Mouse (Mus musculus): ENCODE measurements around the gene Acsl6.

Gene Acsl6

DNA sequence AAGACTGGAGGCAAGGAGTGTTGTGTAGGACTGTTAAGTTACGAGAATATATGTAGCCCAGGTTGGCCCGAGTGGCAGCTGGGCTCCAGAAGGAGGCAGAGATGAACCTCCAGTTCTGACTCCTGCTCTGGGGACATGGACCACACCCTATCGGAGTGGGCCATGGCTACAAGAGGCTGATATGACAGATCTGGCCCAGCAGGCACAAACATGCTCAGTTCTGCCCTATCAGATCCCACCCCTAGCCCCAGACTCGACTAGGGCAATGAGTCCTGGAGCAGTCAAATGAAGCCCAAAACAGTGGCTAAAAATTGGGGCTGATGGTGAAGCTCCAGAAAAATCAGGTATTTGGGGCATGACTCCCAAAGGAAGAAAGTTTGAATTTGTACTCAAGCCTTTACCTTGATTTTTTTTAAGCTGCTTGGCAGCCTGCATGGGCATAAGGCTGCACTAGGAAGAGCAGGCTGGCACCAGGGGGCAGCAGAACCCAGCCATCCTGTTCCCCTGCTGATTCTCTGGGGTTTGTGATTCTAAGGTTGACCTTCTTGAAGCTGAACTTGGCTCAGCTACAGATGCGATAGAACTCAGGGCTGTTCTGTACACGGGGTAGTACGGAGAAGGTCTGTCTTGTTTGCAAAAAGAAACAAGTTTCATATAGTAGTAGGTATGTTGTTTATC is 3.7 kb downstream of the Acsl6 start:
- peak; percentile 88 for DNase-seq (ENCODE audit: low read depth, low spot score)

DNA sequence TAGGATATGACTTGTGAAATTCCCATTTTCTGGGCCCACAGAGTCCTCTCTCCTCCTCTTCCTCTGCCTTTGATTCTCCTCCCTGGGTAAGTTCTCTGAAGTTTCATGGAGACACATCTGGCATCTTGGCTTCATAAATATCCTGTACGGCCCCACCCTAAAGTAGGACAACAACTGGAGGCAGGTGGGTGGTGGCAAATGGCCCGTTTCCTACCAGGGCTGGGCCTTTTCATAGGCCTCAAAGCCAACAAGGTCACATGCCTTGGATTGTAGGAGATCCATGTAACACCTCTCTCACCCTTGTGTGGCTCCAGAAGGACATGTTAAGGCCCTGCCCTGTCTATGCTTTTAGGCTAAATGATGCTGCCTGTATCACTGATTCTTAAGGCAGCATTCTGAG is 7.0 kb downstream of the Acsl6 start:
- DNase-seq (ENCODE audit: low read depth, low spot score): no peak

DNA sequence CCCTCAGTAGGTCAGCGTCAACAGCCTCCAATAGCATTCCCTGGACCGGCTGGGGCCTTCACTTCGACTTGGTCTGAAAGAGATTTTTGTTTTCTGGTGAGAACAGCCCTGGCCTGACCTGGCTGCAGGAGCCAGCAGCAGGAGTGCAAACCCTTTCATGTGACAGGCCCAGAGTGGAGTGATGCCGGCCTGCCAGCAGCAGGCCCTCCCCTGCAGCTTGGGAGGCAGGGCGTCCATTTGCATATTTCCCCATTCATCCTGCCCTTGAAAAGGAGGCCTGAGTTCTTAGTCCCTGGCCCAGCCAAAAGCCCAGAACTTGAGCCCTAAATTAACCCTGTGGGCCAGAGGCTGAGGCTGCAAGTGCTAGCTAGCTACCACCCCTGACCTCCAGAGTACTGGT is 8.4 kb downstream of the Acsl6 start:
- peak; percentile 76 for DNase-seq (ENCODE audit: low read depth, low spot score)

DNA sequence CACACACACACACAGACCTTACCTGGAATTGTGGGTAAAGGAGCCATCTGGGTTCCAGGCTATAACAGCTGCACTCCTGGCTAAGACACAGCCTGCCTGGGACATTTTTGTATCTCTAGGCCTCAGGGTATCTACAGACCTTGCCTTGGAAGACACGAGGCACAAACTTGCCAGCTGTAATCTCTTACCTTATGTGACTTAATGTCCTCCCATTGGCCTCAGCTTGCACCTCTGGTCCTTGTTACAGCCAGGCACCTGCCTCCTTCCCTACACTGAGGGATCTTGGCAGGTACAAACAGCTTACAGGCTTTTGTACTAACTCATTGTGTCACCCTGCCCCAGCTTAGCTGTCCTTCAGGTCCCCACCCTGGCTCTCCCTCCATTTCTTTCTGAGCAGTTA is 9.0 kb downstream of the Acsl6 start:
- DNase-seq (ENCODE audit: low read depth, low spot score): no peak

DNA sequence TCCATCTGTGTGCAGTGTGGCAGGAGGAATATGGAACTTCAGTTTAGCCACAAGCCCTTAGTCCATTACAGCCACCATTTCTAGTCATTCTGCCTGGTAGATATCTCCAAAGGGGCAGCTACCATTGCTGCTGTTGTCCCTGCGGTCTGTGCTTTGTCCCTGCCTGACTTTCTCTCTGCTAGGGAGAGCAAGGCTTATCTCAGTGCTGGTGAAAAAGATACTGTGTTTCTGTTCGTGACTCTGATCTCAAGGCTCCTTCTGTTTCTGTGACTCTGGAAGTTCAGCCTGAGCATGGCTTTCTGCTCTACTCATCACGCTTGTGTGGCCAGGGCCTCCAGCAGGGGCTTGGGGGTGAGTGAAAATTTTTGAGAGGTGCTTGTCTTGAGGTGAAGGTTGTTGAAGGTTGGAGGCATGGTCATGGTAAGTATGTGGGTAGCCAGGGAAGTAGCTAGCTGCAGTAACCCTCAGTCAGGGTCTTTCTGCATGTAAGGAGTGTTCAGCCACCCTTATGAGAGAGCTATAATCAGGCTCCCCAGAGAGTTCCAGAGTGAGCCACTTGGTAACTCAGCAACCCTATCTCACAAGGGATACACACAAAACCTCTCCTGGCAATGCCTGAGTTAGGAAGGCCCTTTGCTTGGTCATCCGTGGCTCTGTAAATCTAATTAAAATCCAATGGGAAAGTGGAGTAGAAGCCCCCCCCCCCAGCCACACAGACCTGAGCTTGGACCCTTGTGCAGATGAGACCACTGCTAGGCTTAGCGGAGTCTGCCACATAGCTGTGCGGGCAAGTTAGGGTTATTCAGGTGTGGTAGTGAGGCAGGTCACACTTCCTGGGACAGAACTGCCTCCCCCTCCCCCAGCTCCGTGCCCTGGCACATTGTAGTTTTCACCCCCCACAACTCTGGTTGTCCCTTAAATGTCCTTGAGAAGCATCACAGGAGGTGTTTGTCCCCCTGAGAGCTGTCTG is 10.1 kb downstream of the Acsl6 start:
- DNase-seq (ENCODE audit: low read depth, low spot score): no peak

DNA sequence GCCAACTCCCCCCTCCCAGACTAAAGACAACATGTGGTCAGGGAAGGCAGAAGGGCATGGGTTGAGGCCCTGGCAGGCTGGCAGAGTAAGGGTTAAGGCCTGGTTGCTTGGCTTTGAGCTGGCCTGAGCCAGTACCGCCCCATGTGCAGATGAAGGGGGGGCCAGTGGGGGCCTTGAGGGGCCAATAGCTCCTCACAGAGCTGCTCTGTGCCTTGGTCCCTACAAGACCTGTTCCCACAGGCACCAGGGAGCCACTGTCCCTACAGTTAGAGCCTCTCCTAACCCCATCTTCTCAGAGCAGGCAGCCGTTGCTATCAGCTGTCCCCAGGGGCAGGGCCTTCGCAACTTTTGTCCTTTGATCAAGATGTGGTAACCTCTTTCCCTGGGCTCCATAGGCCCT is 11.1 kb downstream of the Acsl6 start:
- DNase-seq (ENCODE audit: low read depth, low spot score): no peak

DNA sequence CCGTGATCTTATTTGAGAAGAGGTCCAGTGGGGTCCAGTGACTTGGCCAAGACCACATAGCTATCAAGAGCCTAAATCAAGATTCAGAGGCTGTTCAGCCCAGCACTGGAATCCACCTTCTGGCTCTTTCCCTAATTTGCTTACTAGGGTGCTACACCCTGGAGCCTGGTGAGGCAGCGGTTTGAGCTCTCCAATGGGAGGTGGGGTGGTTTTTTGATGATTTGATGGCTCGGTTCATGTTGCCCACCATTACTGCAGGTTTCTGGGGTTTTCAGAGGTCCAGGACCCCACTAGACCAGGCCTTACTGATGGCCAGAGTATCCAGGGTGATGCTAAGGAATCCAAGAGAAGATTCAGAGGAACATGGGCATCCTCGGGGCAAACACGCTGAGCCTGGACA is 11.7 kb downstream of the Acsl6 start:
- DNase-seq (ENCODE audit: low read depth, low spot score): no peak

DNA sequence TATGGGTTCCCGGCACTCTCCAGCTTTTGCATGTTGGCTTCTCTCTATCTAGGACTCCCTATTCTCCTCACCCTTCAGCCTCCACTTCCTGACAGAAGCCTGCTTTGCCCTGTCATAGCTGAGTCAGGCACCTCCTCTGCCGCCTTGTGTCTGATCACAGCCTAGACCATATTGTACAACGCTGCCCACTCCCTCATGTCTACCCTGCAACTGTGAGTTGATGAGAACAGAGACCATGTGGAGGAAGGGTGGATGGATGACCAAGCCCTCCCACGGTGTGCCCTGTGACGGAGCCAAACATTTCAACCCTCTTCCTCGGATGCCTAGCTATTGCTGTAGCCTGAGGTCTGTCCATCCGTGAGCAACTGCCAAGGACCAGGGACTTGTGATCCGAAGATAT is 13.8 kb downstream of the Acsl6 start:
- peak; percentile 82 for DNase-seq (ENCODE audit: low read depth, low spot score)

DNA sequence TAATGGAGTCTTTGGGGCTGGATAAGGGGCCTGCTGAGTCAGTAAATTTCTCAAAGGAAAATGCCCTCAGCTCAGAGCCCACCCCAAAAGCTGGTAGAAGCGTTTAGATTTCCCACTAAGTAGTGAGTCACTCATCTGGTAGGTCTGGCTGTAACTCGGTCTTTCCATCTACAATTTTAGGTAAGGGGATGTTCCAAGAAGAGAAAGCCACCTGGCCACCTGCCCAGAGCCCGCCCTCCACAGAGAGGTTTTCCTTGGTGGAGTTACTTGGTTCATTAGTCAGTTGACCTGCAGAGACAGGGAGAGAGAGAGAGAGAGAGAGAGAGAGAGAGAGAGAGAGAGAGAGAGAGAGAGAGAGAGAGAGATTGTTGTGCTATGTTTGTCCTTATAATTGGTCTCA is 14.2 kb downstream of the Acsl6 start:
- DNase-seq (ENCODE audit: low read depth, low spot score): no peak

DNA sequence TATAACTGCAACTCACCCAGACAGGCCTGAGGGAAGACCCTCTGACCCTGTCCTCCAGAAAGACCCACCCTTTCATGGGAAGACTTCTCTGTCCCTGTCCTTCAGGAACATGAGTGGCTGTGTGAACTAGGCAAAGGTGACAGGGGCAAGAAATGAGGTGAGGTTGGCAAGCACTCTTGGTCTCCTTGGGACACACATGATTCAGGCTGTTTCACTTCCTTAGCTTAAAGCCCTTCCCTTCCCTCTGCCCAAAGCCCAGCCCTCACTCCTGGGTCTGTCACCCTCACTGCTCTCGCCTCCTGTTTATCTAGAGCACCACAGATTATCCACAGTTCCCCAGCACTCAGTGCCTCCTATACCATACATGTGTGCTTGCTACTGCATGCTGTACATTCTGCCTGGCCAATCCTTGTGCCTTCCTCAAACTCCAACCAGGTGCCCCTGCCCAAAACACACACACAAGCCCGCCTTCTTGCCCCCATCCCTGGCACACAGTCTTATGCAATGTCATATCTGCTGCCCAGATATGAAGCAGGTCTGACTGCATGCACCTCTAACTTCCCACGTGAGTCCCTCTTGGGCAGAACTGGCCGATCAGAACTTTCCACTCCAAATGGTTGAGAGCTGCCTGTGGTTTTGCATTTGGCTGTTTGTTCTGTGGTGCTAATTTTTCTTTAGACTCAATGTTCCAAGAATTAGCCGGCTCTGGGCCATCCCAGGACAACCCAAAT is 18.4 kb downstream of the Acsl6 start:
- DNase-seq (ENCODE audit: low read depth, low spot score): no peak

DNA sequence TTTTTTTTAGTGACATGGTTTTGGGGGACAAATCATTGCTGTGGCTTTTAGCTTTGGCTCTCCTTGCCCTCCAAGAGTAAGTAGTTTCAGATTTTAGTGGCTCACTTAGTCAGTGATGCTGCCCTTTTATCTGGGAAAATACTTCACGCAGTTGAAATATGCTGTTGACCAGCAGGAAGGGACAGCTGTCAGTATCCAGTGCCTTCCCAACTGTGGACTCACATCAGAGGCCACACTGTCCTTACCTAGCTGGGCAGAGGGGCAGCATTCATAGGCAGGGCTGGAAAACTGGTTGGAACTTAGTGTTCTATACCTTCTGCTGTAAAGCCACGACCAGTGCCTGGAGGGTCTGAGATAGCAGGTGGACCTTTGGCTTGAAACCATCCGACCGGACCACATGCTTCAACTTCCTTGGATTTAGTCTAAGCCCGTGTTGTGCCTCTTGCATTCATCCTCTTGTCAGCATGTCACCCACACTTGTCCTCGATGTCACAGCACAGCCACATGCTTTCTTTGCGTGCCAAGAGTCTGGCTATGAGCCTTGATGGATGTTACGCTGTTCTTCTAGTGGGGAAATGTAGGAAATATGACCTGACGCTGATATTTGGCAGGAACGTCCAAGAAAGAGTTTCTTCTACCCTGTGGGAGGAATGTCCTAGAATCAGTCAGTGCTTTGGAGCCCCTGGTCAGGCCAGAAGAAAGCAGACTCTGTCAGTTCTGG is 28.0 kb downstream of the Acsl6 start:
- no peak for DNase-seq (ENCODE audit: low read depth, low spot score)

DNA sequence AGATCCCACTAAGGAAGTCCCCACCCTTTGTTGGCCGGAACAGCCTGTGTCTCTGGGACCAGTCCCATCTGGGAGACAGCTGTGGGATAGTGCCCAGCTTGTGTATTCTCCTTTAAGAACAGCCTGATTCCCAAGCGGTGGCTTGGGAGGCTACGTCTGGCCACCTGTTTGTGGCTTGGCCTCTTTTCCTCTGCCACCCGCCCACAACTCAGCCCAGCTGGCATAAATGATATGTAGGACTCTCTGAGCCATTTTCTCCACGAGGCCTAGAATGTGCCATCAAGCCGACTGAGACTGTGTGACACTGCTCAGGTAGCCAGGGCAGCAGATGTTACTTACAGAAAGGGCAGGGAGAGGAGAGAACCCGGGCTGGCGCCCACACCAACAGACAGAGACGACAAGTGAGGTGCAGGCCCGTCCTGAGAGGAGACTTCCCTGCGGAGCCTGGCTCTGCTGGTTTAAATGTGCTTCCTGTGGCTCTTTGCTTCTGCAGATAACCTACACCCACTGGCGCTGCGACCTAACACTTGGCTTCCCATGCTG is 32.6 kb downstream of the Acsl6 start:
- DNase-seq (ENCODE audit: low read depth, low spot score): peak; percentile 92

DNA sequence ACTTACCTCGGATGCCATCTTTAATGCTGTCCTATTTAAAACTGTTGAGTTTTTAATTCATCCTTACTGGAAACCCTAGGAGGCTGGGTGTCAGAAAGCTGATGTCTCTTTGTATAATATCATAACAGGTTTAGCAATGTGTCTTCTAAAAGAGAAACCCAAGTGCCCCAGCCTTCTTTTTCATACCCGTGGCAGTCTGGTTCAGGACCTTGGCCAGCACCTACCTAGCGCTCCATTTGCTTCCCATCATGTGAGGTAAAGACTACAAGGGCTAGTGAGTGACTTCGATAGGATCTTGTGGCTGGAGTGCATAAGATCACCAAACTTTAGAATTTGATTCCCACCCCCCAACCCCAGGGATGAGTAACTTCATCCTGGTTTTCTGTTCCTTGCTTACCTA is 40.1 kb downstream of the Acsl6 start:
- no peak for DNase-seq (ENCODE audit: low read depth, low spot score)

DNA sequence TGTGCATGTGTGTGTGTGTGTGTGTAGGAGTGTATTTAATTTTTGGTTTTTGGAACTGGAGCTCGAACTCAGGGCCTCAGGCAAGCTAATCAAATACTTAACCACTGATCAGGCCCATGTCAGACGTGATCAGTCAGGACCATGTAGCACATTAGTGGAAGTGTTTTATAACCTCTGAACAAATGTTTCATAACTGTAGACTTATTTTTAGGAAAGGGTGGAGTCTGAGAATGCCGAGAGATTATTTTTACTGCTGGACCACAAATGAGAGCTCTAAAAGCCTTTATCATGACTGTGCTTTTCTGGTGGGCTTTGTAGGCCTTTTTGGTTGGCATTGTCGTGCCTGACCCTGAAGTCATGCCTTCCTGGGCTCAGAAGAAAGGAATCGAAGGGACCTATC is 48.1 kb downstream of the Acsl6 start:
- no peak for DNase-seq (ENCODE audit: low read depth, low spot score)

DNA sequence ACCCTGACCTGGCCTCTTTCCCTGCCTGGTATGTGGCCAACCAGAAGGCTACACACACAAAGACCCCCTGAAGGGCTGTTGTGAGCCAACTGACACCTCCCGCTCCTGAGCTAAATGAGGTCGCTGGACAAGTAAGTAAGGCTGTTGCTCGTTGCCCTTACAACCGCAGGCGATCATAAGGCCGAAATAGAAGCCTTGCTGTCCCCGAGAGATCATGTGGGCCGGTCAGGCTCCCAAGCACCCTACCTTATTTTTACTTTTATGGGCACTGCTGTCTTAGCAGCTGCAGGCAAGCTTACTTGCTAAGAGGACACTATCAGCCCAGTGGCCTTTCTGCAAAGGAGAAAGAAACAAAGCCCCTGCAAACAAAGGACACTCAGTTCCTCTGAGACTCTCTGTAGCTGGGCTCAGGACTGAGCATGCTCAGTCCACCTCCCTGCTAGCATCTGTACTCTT is 49.6 kb downstream of the Acsl6 start:
- peak; percentile 58 for DNase-seq (ENCODE audit: low read depth, low spot score)

DNA sequence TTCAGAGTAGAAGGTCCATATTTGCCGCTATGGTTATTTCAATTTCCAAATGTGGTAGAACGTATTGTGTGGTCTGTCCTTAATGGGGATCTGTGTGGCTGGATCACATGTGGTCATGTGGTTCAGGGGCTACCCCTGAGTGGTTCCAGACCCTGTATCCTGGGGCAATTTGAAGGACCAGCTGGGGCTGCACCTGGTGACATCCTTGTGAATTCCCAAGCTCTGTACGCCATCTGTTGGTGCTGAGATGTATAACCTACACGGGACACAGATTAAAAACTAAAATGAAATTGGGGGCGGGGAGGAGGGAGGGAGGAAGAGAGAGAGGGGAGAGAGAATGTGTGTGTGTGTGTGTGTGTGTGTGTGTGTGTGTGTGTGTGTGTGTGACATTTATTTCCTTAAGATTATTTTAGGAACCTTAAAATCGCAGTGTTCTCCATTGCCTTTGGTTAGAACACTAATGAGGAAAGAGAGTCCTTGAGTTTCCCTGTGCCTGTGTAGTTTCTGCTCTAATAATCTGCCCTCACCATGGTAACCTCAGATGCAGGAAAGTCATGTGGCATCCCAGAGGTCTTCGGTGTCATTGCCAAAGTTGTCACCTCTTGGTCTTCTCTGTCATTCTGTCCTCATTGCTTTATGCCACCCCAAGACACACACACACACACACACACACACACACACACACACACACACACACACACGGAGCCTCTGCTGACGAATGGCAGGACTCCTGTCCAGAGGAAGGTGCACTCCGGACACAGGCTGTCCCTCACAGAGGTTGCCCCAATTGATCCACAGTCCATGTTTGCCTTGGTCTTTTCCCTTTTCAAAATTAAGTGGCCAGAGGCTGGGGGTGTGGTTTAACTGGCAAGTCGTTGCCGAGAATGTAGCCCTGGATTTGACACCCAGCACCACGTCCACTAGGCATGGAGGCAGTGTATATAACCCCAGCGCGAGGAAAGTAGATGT is 51.3 kb downstream of the Acsl6 start:
- DNase-seq (ENCODE audit: low read depth, low spot score): peak; percentile 84

DNA sequence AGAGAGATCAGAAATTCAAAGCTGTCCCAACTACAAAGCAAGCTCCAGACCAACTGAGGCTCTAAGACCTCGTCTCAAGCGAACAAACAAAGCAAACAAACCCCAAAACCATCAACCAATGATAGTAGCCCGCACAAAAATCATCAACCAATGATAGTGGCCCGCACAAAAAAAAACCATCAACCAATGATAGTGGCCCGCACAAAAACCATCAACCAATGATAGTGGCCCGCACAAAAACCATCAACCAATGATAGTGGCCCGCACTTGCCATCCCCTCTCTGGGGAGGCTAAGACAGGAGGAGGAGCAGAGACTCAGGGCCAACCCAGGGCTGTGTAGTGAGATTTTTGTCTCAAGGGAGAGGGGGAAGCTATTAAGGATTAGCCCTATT is 52.0 kb downstream of the Acsl6 start:
- DNase-seq (ENCODE audit: low read depth, low spot score): no peak

DNA sequence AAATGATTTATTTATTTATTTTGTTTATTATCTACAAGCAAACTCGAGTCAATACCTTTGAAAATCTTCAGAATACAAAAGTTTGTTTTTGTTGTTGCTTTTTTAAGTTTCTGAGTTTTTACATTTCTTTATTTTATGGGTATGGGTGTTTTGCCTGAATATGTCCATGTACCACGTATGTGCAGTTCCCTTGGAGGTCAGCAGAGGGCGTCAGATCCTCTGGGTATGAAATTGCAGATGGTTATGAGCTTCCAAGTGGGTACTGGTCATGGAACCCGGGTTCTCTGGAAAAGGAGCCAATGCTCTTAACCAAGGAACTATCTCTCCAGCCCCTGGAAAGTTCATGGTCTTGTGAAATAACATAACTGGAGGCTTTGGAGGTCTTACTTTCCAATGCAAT is 53.1 kb downstream of the Acsl6 start:
- DNase-seq (ENCODE audit: low read depth, low spot score): no peak

DNA sequence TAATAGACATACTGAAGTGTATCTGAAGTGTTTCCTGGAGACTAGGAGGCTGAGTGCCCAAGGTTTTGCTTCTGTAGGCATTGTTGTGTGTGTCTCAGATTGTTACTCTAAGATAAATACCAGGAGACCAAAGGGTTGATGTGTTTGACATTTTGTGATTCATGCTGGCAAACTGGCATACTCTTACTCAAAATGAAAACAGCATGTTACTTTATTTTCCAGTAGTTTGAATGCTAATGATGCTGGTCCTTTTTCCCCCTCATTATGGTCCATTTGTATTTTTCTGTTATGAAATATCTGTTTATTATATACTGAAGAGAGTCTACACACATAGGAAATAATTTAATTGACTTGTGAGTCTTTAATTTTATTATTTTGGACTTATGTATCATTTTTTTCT is 69.0 kb downstream of the Acsl6 start:
- DNase-seq (ENCODE audit: low read depth, low spot score): no peak

DNA sequence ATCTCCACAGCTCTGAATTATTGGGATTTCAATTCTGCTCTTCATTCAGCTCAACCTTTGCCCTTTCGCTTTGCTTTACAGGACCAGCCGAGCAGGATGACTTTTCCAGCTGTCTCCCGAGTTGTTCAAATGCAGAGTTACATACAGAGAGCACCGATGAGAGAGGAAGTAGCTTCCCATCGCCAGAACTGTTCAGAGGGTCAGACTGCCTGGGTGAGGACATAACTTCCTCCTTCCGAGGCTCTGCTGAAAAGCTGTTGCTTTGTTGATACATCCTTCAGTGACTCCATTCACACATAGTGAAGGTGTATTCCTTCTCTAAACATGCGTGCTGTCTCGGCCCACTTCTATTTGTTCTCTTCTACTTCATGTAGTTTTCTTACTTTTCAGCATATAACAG is 86.8 kb downstream of the Acsl6 start:
- DNase-seq (ENCODE audit: low read depth, low spot score): no peak
